Mouse (Mus musculus): Measurements from ENCODE around the gene Lipc. TPM values are rescaled to one million over a fixed set of nuclear protein-coding genes. Genes with fewer than 3 reads are reported as not detected.
"Not testable (repeated sequence)": the region's sequence is repeated elsewhere in the genome, so short reads cannot be mapped to it uniquely, and the experiment has no call there.

Lipc gene
- total and polyA plus RNA-seq, 2 experiments = 210 to 384 TPM

GRCm38 (mm10) chr9:70854950-70855349 lies 97.1 kb downstream of the Lipc start:
- H3K4me1 ChIP-seq (ENCODE audit: control insufficient read depth, insufficient read depth, low read length) = peaks cover 7% of the 10 kb centered on the region
- H3K36me3 ChIP-seq (ENCODE audit: control insufficient read depth, insufficient read depth, low read length) = no peaks in the 10 kb centered on the region
- no peak overlapping the region for H3K9ac ChIP-seq (ENCODE audit: low read depth, low read length)
- H3K27ac ChIP-seq (replicated peaks; ENCODE audit: insufficient read depth, low read depth, low read length) = no peak overlapping the region
- no peak overlapping the region for H3K4me3 ChIP-seq (ENCODE audit: insufficient read depth, low read depth, low read length)
- no peak for DNase-seq (ENCODE audit: extremely low read depth, low read depth, low spot score)
- 70% methylated on average over 6 of the region's 6 CpGs for WGBS
- TF ChIP-seq CTCF (IDR thresholded peaks at IDR 0.05; ENCODE audit: low read depth, low read length) (no peak), POLR2A (IDR thresholded peaks at IDR 0.05; ENCODE audit: extremely low read depth, insufficient read depth, low read length) (no peak)
- H3K79me2 ChIP-seq (ENCODE audit: control insufficient read depth, insufficient read depth, low read length) = peaks cover 9% of the 10 kb centered on the region; the same call in 1 of the 2 replicates
- no peaks in the 10 kb centered on the region for H3K27me3 ChIP-seq (ENCODE audit: control insufficient read depth, insufficient read depth, low read length)

DNA sequence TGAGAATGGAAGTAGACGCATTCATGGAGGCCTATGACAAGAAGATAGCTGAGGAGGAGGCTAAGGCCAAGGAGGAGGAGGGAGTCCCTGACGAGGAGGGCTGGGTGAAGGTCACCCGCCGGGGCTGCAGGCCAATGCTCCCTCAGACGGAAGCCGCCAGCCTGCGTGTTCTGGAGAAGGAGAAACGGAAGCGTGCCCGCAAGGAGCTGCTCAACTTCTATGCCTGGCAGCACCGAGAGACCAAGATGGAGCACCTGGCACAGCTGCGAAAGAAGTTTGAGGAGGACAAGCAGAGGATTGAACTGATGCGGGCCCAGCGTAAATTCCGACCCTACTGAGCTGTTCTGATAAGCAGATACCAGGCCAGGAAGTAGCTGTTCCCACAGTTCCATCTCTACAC lies 98.9 kb downstream of the Lipc start:
- H3K36me3 ChIP-seq (ENCODE audit: control insufficient read depth, insufficient read depth, low read length); H3K27me3 ChIP-seq (ENCODE audit: control insufficient read depth, insufficient read depth, low read length); H3K27ac ChIP-seq (replicated peaks; ENCODE audit: insufficient read depth, low read depth, low read length); H3K79me2 ChIP-seq (ENCODE audit: control insufficient read depth, insufficient read depth, low read length); H3K9ac ChIP-seq (ENCODE audit: low read depth, low read length); DNase-seq (ENCODE audit: extremely low read depth, low read depth, low spot score); H3K4me3 ChIP-seq (ENCODE audit: insufficient read depth, low read depth, low read length): not testable (repeated sequence)
- 79% methylated on average over 15 of the region's 15 CpGs for WGBS
- H3K4me1 ChIP-seq (ENCODE audit: control insufficient read depth, insufficient read depth, low read length) = peaks cover 14% of the 10 kb centered on the region

- no peak overlapping the region for H3K9ac ChIP-seq (ENCODE audit: low read depth, low read length)
- no peak overlapping the region for H3K27ac ChIP-seq (replicated peaks; ENCODE audit: insufficient read depth, low read depth, low read length)
- no peak overlapping the region for H3K4me3 ChIP-seq (ENCODE audit: insufficient read depth, low read depth, low read length)
- peaks cover 20% of the 10 kb centered on the region for H3K4me1 ChIP-seq (ENCODE audit: control insufficient read depth, insufficient read depth, low read length)
- no peak for DNase-seq (ENCODE audit: extremely low read depth, low read depth, low spot score)
- peaks cover 10% of the 10 kb centered on the region; the same call in 1 of the 2 replicates for H3K79me2 ChIP-seq (ENCODE audit: control insufficient read depth, insufficient read depth, low read length)
- 88% methylated on average over 3 of the region's 3 CpGs for WGBS
- H3K27me3 ChIP-seq (ENCODE audit: control insufficient read depth, insufficient read depth, low read length) = no peaks in the 10 kb centered on the region
- TF ChIP-seq POLR2A (IDR thresholded peaks at IDR 0.05; ENCODE audit: extremely low read depth, insufficient read depth, low read length) = no peak
- no peak for TF ChIP-seq CTCF (IDR thresholded peaks at IDR 0.05; ENCODE audit: low read depth, low read length)
- no peaks in the 10 kb centered on the region for H3K36me3 ChIP-seq (ENCODE audit: control insufficient read depth, insufficient read depth, low read length)
These were observed 100.5 kb downstream of the Lipc start for GRCm38 (mm10) chr9:70851533-70851932.

DNA sequence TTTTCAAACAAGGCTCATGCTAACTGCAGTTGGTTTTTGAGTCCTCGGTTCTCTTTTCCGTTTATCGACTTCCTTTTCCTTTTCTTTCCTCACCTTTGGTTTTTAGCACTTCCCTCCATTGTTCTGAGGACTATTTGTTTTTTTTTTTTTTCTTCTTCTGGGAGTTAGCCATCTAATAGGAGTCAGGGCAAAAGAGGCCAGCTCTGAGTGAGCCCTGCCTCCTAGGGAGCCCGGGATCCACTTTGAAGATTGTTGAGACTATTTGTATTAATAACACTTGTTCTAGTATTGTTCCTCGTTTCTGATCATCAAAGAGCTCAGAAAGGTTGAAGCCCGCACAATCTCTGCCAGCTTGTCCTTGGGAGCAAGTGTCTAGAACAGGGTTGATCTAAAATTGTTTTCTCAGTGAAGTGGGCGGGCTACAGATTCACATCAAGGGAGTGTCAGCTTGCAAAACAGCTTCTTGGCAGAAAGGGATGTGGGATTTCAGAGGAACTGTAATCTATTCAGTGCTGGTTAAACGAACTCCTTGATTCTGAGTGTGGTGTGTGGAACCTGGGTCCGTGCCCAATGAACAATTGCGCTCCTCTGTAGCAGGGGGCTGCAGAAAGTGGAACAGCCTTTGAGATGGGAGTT lies 103.8 kb downstream of the Lipc start:
- Histone ChIP-seq H3K27ac (replicated peaks; ENCODE audit: insufficient read depth, low read depth, low read length) (0 out of 2 replicates have a peak overlapping the region, but pooled peaks have one; percentile 19), H3K4me1 (ENCODE audit: control insufficient read depth, insufficient read depth, low read length) (peaks cover 15% of the 10 kb centered on the region), H3K27me3 (ENCODE audit: control insufficient read depth, insufficient read depth, low read length) (no peaks in the 10 kb centered on the region), H3K4me3 (ENCODE audit: insufficient read depth, low read depth, low read length) (no peak overlapping the region), H3K9ac (ENCODE audit: low read depth, low read length) (no peak overlapping the region), H3K36me3 (ENCODE audit: control insufficient read depth, insufficient read depth, low read length) (no peaks in the 10 kb centered on the region), H3K79me2 (ENCODE audit: control insufficient read depth, insufficient read depth, low read length) (peaks cover 5% of the 10 kb centered on the region; the same call in 1 of the 2 replicates)
- WGBS = 39% methylated on average over 10 of the region's 10 CpGs
- DNase-seq (ENCODE audit: extremely low read depth, low read depth, low spot score) = peak; percentile 33
- no peak for TF ChIP-seq POLR2A (IDR thresholded peaks at IDR 0.05; ENCODE audit: extremely low read depth, insufficient read depth, low read length)

- Histone ChIP-seq H3K4me1 (ENCODE audit: control insufficient read depth, insufficient read depth, low read length) (peaks cover 15% of the 10 kb centered on the region), H3K9ac (ENCODE audit: low read depth, low read length) (no peak overlapping the region), H3K79me2 (ENCODE audit: control insufficient read depth, insufficient read depth, low read length) (peaks cover 5% of the 10 kb centered on the region; the same call in 1 of the 2 replicates), H3K36me3 (ENCODE audit: control insufficient read depth, insufficient read depth, low read length) (no peaks in the 10 kb centered on the region), H3K27me3 (ENCODE audit: control insufficient read depth, insufficient read depth, low read length) (no peaks in the 10 kb centered on the region), H3K27ac (replicated peaks; ENCODE audit: insufficient read depth, low read depth, low read length) (peak overlapping the region; percentile 34; the same call in 1 of the 2 replicates), H3K4me3 (ENCODE audit: insufficient read depth, low read depth, low read length) (no peak overlapping the region)
- TF ChIP-seq POLR2A (IDR thresholded peaks at IDR 0.05; ENCODE audit: extremely low read depth, insufficient read depth, low read length) = no peak
- no peak for TF ChIP-seq CTCF (IDR thresholded peaks at IDR 0.05; ENCODE audit: low read depth, low read length)
- 40% methylated on average over 8 of the region's 8 CpGs for WGBS
- DNase-seq (ENCODE audit: extremely low read depth, low read depth, low spot score) = peak; percentile 52
These were observed 104.4 kb downstream of the Lipc start for GRCm38 (mm10) chr9:70847627-70848051.

GRCm38 (mm10) chr9:70843270-70843669 lies 108.8 kb downstream of the Lipc start:
- Histone ChIP-seq H3K9ac (ENCODE audit: low read depth, low read length) (no peak overlapping the region), H3K4me1 (ENCODE audit: control insufficient read depth, insufficient read depth, low read length) (peaks cover 35% of the 10 kb centered on the region), H3K36me3 (ENCODE audit: control insufficient read depth, insufficient read depth, low read length) (no peaks in the 10 kb centered on the region), H3K4me3 (ENCODE audit: insufficient read depth, low read depth, low read length) (no peak overlapping the region), H3K27me3 (ENCODE audit: control insufficient read depth, insufficient read depth, low read length) (no peaks in the 10 kb centered on the region), H3K27ac (replicated peaks; ENCODE audit: insufficient read depth, low read depth, low read length) (no peak overlapping the region; the same call in 1 of the 2 replicates), H3K79me2 (ENCODE audit: control insufficient read depth, insufficient read depth, low read length) (peaks cover 8% of the 10 kb centered on the region; the same call in 1 of the 2 replicates)
- 98% methylated on average over 4 of the region's 4 CpGs for WGBS
- TF ChIP-seq POLR2A (IDR thresholded peaks at IDR 0.05; ENCODE audit: extremely low read depth, insufficient read depth, low read length) (no peak), CTCF (IDR thresholded peaks at IDR 0.05; ENCODE audit: low read depth, low read length) (peak; percentile 41; the same call in 1 of the 2 replicates)
- no peak for DNase-seq (ENCODE audit: extremely low read depth, low read depth, low spot score)
